Mouse (Mus musculus) cerebellum, adult 9-11 months (tissue): ENCODE measurements around the gene Rbm18.
A peak's percentile ranks its signal among the peaks of the same experiment; 100 is the strongest.

Experiments
- DNase-seq: peaks from one replicate; pipeline ENCODE4 v3.0.0; 2022

Rbm18 gene

GRCm38 (mm10) chr2:36104436-36104955, 32.1 kb downstream of the Rbm18 start:
- no peak for DNase-seq

GRCm38 (mm10) chr2:36103555-36104367, 32.8 kb downstream of the Rbm18 start:
- no peak for DNase-seq

- DNase-seq: no peak
Observed at GRCm38 (mm10) chr2:36103069-36103554, 33.5 kb downstream of the Rbm18 start.

- DNase-seq: no peak
Observed at GRCm38 (mm10) chr2:36102559-36102946, 34.0 kb downstream of the Rbm18 start.

- no peak for DNase-seq
Observed at GRCm38 (mm10) chr2:36101866-36102558, 34.6 kb downstream of the Rbm18 start.

- DNase-seq: no peak
Observed at GRCm38 (mm10) chr2:36099739-36100138, 36.8 kb downstream of the Rbm18 start.

- DNase-seq: no peak
Observed at GRCm38 (mm10) chr2:36098021-36098420, 38.6 kb downstream of the Rbm18 start.

- DNase-seq: no peak
Observed at GRCm38 (mm10) chr2:36097129-36097815, 39.3 kb downstream of the Rbm18 start.

- DNase-seq: no peak
Observed at GRCm38 (mm10) chr2:36093914-36094475, 42.6 kb downstream of the Rbm18 start.

GRCm38 (mm10) chr2:36093301-36093700, 43.3 kb downstream of the Rbm18 start:
- DNase-seq: no peak

- DNase-seq: no peak
Observed at GRCm38 (mm10) chr2:36092748-36093147, 43.8 kb downstream of the Rbm18 start.

GRCm38 (mm10) chr2:36090853-36091741, 45.5 kb downstream of the Rbm18 start:
- peak; percentile 8 for DNase-seq

- DNase-seq: no peak
Observed at GRCm38 (mm10) chr2:36089190-36089589, 47.4 kb downstream of the Rbm18 start.

- DNase-seq: no peak
Observed at GRCm38 (mm10) chr2:36085041-36085440, 51.5 kb downstream of the Rbm18 start.

GRCm38 (mm10) chr2:36082802-36083580, 53.6 kb downstream of the Rbm18 start:
- no peak for DNase-seq

- DNase-seq: no peak
Observed at GRCm38 (mm10) chr2:36081446-36081845, 55.1 kb downstream of the Rbm18 start.

- no peak for DNase-seq
Observed at GRCm38 (mm10) chr2:36077160-36077761, 59.3 kb downstream of the Rbm18 start.

- no peak for DNase-seq
Observed at GRCm38 (mm10) chr2:36075210-36075609, 61.4 kb downstream of the Rbm18 start.

GRCm38 (mm10) chr2:36073781-36074180, 62.8 kb downstream of the Rbm18 start:
- no peak for DNase-seq

GRCm38 (mm10) chr2:36071660-36072305, 64.8 kb downstream of the Rbm18 start:
- DNase-seq: no peak
